Mouse (Mus musculus): ENCODE results near the gene Ckm. TPM values are rescaled to one million over a fixed set of nuclear protein-coding genes. Genes with fewer than 3 reads are reported as not detected.

Ckm gene
- polyA plus RNA-seq, 1 experiment from 2014 or later: not detected

- Histone ChIP-seq H3K4me1 (replicated peaks) (peaks cover 12% of the 10 kb centered on the region), H3K36me3 (peaks cover 45% of the 10 kb centered on the region), H3K9me3 (no peaks in the 10 kb centered on the region), H3K27ac (no peak overlapping the region), H3K27me3 (ENCODE audit: insufficient read depth, poor library complexity, severe bottlenecking) (peaks cover 45% of the 10 kb centered on the region), H3K4me3 (no peak overlapping the region)
- whole genome bisulfite sequencing: 64% methylated on average over 4 of the region's 4 CpGs
- no peak for DNase-seq (ENCODE audit: low spot score)
Observed at GRCm38 (mm10) chr7:19424051-19424450, 19.5 kb downstream of the Ckm start.

- DNase-seq (ENCODE audit: low spot score): no peak
- Histone ChIP-seq H3K9me3 (no peaks in the 10 kb centered on the region), H3K4me1 (replicated peaks) (peaks cover 6% of the 10 kb centered on the region), H3K4me3 (no peak overlapping the region), H3K27ac (no peak overlapping the region), H3K36me3 (peaks cover 68% of the 10 kb centered on the region), H3K27me3 (ENCODE audit: insufficient read depth, poor library complexity, severe bottlenecking) (peaks cover 22% of the 10 kb centered on the region)
- 79% methylated on average over 6 of the region's 6 CpGs for WGBS
Observed at GRCm38 (mm10) chr7:19426349-19426748, 21.8 kb downstream of the Ckm start.

GRCm38 (mm10) chr7:19426888-19427287 lies 22.3 kb downstream of the Ckm start:
- Histone ChIP-seq H3K4me3 (no peak overlapping the region), H3K4me1 (replicated peaks) (peaks cover 4% of the 10 kb centered on the region; the same call in 1 of the 2 replicates), H3K27me3 (ENCODE audit: insufficient read depth, poor library complexity, severe bottlenecking) (peaks cover 18% of the 10 kb centered on the region), H3K9me3 (no peaks in the 10 kb centered on the region), H3K27ac (no peak overlapping the region), H3K36me3 (peaks cover 73% of the 10 kb centered on the region)
- no peak for DNase-seq (ENCODE audit: low spot score)
- WGBS: 90% methylated on average over 6 of the region's 6 CpGs

GRCm38 (mm10) chr7:19427999-19428650 lies 23.5 kb downstream of the Ckm start:
- no peak for DNase-seq (ENCODE audit: low spot score)
- H3K4me3 ChIP-seq: no peak overlapping the region
- peaks cover 86% of the 10 kb centered on the region for H3K36me3 ChIP-seq
- H3K27ac ChIP-seq: no peak overlapping the region
- peaks cover 4% of the 10 kb centered on the region; the same call in 1 of the 2 replicates for H3K4me1 ChIP-seq (replicated peaks)
- peaks cover 9% of the 10 kb centered on the region; the same call in 1 of the 2 replicates for H3K9me3 ChIP-seq
- peaks cover 5% of the 10 kb centered on the region for H3K27me3 ChIP-seq (ENCODE audit: insufficient read depth, poor library complexity, severe bottlenecking)
- 69% methylated on average over 15 of the region's 15 CpGs for WGBS

GRCm38 (mm10) chr7:19429726-19430125 lies 25.1 kb downstream of the Ckm start:
- 70% methylated on average over 8 of the region's 8 CpGs for WGBS
- peaks cover 4% of the 10 kb centered on the region; the same call in 1 of the 2 replicates for H3K4me1 ChIP-seq (replicated peaks)
- H3K27ac ChIP-seq: no peak overlapping the region
- H3K9me3 ChIP-seq: peaks cover 13% of the 10 kb centered on the region; the same call in 1 of the 2 replicates
- H3K4me3 ChIP-seq: no peak overlapping the region
- peaks cover 100% of the 10 kb centered on the region for H3K36me3 ChIP-seq
- peaks cover 2% of the 10 kb centered on the region; the same call in 1 of the 2 replicates for H3K27me3 ChIP-seq (ENCODE audit: insufficient read depth, poor library complexity, severe bottlenecking)
- no peak for DNase-seq (ENCODE audit: low spot score)

GRCm38 (mm10) chr7:19430402-19430801 lies 25.8 kb downstream of the Ckm start:
- peaks cover 4% of the 10 kb centered on the region; the same call in 1 of the 2 replicates for H3K4me1 ChIP-seq (replicated peaks)
- no peak overlapping the region for H3K27ac ChIP-seq
- H3K27me3 ChIP-seq (ENCODE audit: insufficient read depth, poor library complexity, severe bottlenecking): no peaks in the 10 kb centered on the region
- WGBS: 95% methylated on average over 6 of the region's 6 CpGs
- H3K9me3 ChIP-seq: peaks cover 13% of the 10 kb centered on the region; the same call in 1 of the 2 replicates
- H3K4me3 ChIP-seq: no peak overlapping the region
- no peak for DNase-seq (ENCODE audit: low spot score)
- peaks cover 100% of the 10 kb centered on the region for H3K36me3 ChIP-seq

GRCm38 (mm10) chr7:19432475-19432874 lies 27.9 kb downstream of the Ckm start:
- Histone ChIP-seq H3K27ac (no peak overlapping the region), H3K9me3 (peaks cover 13% of the 10 kb centered on the region; the same call in 1 of the 2 replicates), H3K27me3 (ENCODE audit: insufficient read depth, poor library complexity, severe bottlenecking) (no peaks in the 10 kb centered on the region), H3K4me3 (no peak overlapping the region), H3K4me1 (replicated peaks) (peaks cover 4% of the 10 kb centered on the region; the same call in 1 of the 2 replicates), H3K36me3 (peaks cover 100% of the 10 kb centered on the region)
- WGBS: 91% methylated on average over 2 of the region's 2 CpGs
- no peak for DNase-seq (ENCODE audit: low spot score)

GRCm38 (mm10) chr7:19436276-19436675 lies 31.7 kb downstream of the Ckm start:
- Histone ChIP-seq H3K27me3 (ENCODE audit: insufficient read depth, poor library complexity, severe bottlenecking) (no peaks in the 10 kb centered on the region), H3K4me1 (replicated peaks) (no peaks in the 10 kb centered on the region), H3K9me3 (peaks cover 13% of the 10 kb centered on the region; the same call in 1 of the 2 replicates), H3K4me3 (no peak overlapping the region), H3K27ac (no peak overlapping the region), H3K36me3 (peaks cover 97% of the 10 kb centered on the region)
- 98% methylated on average over 2 of the region's 2 CpGs for WGBS
- DNase-seq (ENCODE audit: low spot score): no peak

GRCm38 (mm10) chr7:19437048-19437447 lies 32.5 kb downstream of the Ckm start:
- WGBS: 84% methylated on average over 9 of the region's 9 CpGs
- no peak for DNase-seq (ENCODE audit: low spot score)
- Histone ChIP-seq H3K4me3 (no peak overlapping the region), H3K4me1 (replicated peaks) (no peaks in the 10 kb centered on the region), H3K36me3 (peaks cover 97% of the 10 kb centered on the region), H3K9me3 (peaks cover 13% of the 10 kb centered on the region; the same call in 1 of the 2 replicates), H3K27ac (no peak overlapping the region), H3K27me3 (ENCODE audit: insufficient read depth, poor library complexity, severe bottlenecking) (no peaks in the 10 kb centered on the region)

GRCm38 (mm10) chr7:19441448-19442091 lies 37.0 kb downstream of the Ckm start:
- H3K4me3 ChIP-seq: no peak overlapping the region
- H3K9me3 ChIP-seq: no peaks in the 10 kb centered on the region
- peaks cover 93% of the 10 kb centered on the region for H3K36me3 ChIP-seq
- H3K27ac ChIP-seq: no peak overlapping the region
- 90% methylated on average over 9 of the region's 9 CpGs for WGBS
- H3K27me3 ChIP-seq (ENCODE audit: insufficient read depth, poor library complexity, severe bottlenecking): no peaks in the 10 kb centered on the region
- H3K4me1 ChIP-seq (replicated peaks): no peaks in the 10 kb centered on the region
- no peak for DNase-seq (ENCODE audit: low spot score)

GRCm38 (mm10) chr7:19443344-19443743 lies 38.8 kb downstream of the Ckm start:
- no peaks in the 10 kb centered on the region for H3K4me1 ChIP-seq (replicated peaks)
- H3K36me3 ChIP-seq: peaks cover 93% of the 10 kb centered on the region
- H3K27ac ChIP-seq: no peak overlapping the region
- peak; percentile 81 for DNase-seq (ENCODE audit: low spot score)
- 42% methylated on average over 3 of the region's 3 CpGs for WGBS
- no peaks in the 10 kb centered on the region for H3K9me3 ChIP-seq
- H3K4me3 ChIP-seq: no peak overlapping the region
- no peaks in the 10 kb centered on the region for H3K27me3 ChIP-seq (ENCODE audit: insufficient read depth, poor library complexity, severe bottlenecking)

- Histone ChIP-seq H3K27ac (no peak overlapping the region), H3K4me1 (replicated peaks) (no peaks in the 10 kb centered on the region), H3K9me3 (no peaks in the 10 kb centered on the region), H3K36me3 (peaks cover 97% of the 10 kb centered on the region), H3K27me3 (ENCODE audit: insufficient read depth, poor library complexity, severe bottlenecking) (no peaks in the 10 kb centered on the region), H3K4me3 (no peak overlapping the region)
- WGBS: 85% methylated on average over 12 of the region's 12 CpGs
- no peak for DNase-seq (ENCODE audit: low spot score)
Observed at GRCm38 (mm10) chr7:19444801-19445200, 40.2 kb downstream of the Ckm start.

GRCm38 (mm10) chr7:19447689-19448088 lies 43.1 kb downstream of the Ckm start:
- Histone ChIP-seq H3K36me3 (peaks cover 96% of the 10 kb centered on the region), H3K9me3 (peaks cover 11% of the 10 kb centered on the region; the same call in 1 of the 2 replicates), H3K27ac (no peak overlapping the region), H3K4me1 (replicated peaks) (no peaks in the 10 kb centered on the region), H3K4me3 (no peak overlapping the region), H3K27me3 (ENCODE audit: insufficient read depth, poor library complexity, severe bottlenecking) (no peaks in the 10 kb centered on the region)
- 93% methylated on average over 16 of the region's 16 CpGs for WGBS
- DNase-seq (ENCODE audit: low spot score): no peak
